Mouse (Mus musculus) CD8-positive naive resting alpha-beta T cell, adult 2 months (primary cell): ENCODE results near the gene Caprin2.

Source experiments
- DNase-seq, 2 experiments: peaks; one replicate each; pipeline ENCODE4 v3.0.0; 2022; ENCODE audit warnings: low read depth in 2 of 2, low spot score in 2 of 2

Gene Caprin2

GRCm38 (mm10) chr6:148841760-148842159, 54.3 kb downstream of the Caprin2 start:
- DNase-seq, result no peak

GRCm38 (mm10) chr6:148838460-148838859, 57.6 kb downstream of the Caprin2 start:
- DNase-seq, result no peak

GRCm38 (mm10) chr6:148831728-148832121, 64.3 kb downstream of the Caprin2 start:
- DNase-seq, result no peak

- peak; percentile 77 to 81 for DNase-seq
Measured at GRCm38 (mm10) chr6:148830748-148831727, 65.0 kb downstream of the Caprin2 start, which contains the start of gene Ipo8. Gene Ipo8, minus strand, starts transcription at chr6:148831467.

GRCm38 (mm10) chr6:148830355-148830747, 65.7 kb downstream of the Caprin2 start:
- DNase-seq, result no peak

GRCm38 (mm10) chr6:148826119-148826518, 69.9 kb downstream of the Caprin2 start:
- no peak for DNase-seq

- DNase-seq, result no peak
Measured at GRCm38 (mm10) chr6:148818624-148819343, 77.3 kb downstream of the Caprin2 start.

GRCm38 (mm10) chr6:148816751-148817150, 79.3 kb downstream of the Caprin2 start:
- no peak for DNase-seq

GRCm38 (mm10) chr6:148811117-148811516, 84.9 kb downstream of the Caprin2 start:
- DNase-seq, result no peak

GRCm38 (mm10) chr6:148799773-148800172, 96.3 kb downstream of the Caprin2 start:
- DNase-seq, result no peak

- no peak for DNase-seq
Measured at GRCm38 (mm10) chr6:148795145-148795544, 100.9 kb downstream of the Caprin2 start.
